Mouse (Mus musculus): Measurements from ENCODE around the gene Nxt2. TPM values are rescaled to one million over a fixed set of nuclear protein-coding genes. Genes with fewer than 3 reads are reported as not detected.

Nxt2 gene
- 0.68 and 0.84 TPM in 2 replicates for polyA plus RNA-seq (2012; rRNA removed)

DNA sequence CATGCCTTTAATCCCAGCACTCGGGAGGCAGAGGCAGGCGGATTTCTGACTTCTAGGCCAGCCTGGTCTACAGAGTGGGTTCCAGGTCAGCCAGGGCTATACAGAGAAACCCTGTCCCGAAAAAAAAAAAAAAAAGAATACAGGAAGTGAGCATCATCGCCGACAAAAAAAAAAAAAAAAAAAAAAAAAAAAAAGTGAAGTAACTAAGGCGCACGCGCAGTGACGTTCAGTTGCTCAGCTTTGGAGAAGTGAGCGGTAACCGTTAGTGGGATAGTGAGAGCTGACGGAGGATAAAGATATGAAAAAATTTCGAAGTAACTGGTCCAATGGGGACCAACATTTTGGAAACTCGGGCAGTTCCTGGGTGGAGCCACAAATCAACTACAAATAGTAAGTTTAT is at the start of gene Nxt2:
Gene Nxt2 (plus strand): TSS at position 229 of the 400 bp plus-strand sequence.
- DNase-seq (ENCODE audit: low read depth in 1 of 2, low spot score in 2 of 2): no peak
- H3K36me3 ChIP-seq (ENCODE audit: control insufficient read depth, insufficient read depth, low read length): no peaks in the 10 kb centered on the region
- no peaks in the 10 kb centered on the region for H3K27me3 ChIP-seq (ENCODE audit: control insufficient read depth, insufficient read depth, low read length)
- peak within 1 kb of the TSS; percentile 98 for H3K4me3 ChIP-seq (ENCODE audit: extremely low read depth, insufficient read depth, insufficient read length)
- no peaks in the 10 kb centered on the region for H3K4me1 ChIP-seq (ENCODE audit: control insufficient read depth, insufficient read depth, insufficient read length)
- WGBS: 84% methylated on average over 14 of the region's 14 CpGs
- H3K27ac ChIP-seq (ENCODE audit: insufficient read depth, low read length): no peak within 1 kb of the TSS
- TF ChIP-seq CTCF (IDR thresholded peaks at IDR 0.05; ENCODE audit: extremely low read depth, insufficient read depth, insufficient read length, insufficient replicate concordance): no peak
- no peak for TF ChIP-seq POLR2A (IDR thresholded peaks at IDR 0.05; ENCODE audit: low read depth, low read length)

DNA sequence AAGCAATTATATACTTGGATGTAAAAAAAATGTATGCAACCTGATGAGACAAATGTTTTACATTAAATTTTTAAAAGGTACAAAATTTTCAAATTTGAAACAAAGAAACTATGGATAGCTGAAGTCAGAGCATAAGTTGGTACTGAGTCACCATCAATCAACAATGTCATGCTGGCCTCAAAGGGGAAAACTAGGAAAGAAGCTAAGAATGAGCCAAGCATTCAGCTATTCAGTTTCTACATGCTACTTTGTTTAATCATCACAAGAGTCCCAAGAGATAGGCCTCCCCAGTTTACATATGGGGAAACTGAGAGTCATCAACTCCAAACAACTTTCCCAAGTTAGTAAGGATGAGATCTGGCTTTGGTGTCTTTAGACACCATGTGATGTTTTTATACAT is 49.6 kb upstream of the Nxt2 start:
- TF ChIP-seq POLR2A (IDR thresholded peaks at IDR 0.05; ENCODE audit: low read depth, low read length) (no peak), CTCF (IDR thresholded peaks at IDR 0.05; ENCODE audit: extremely low read depth, insufficient read depth, insufficient read length, insufficient replicate concordance) (no peak)
- Histone ChIP-seq H3K27ac (ENCODE audit: insufficient read depth, low read length) (no peak overlapping the region), H3K36me3 (ENCODE audit: control insufficient read depth, insufficient read depth, low read length) (no peaks in the 10 kb centered on the region), H3K4me3 (ENCODE audit: extremely low read depth, insufficient read depth, insufficient read length) (no peak overlapping the region), H3K27me3 (ENCODE audit: control insufficient read depth, insufficient read depth, low read length) (no peaks in the 10 kb centered on the region), H3K4me1 (ENCODE audit: control insufficient read depth, insufficient read depth, insufficient read length) (no peaks in the 10 kb centered on the region)
- DNase-seq (ENCODE audit: low read depth in 1 of 2, low spot score in 2 of 2): no peak

- Histone ChIP-seq H3K27me3 (ENCODE audit: control insufficient read depth, insufficient read depth, low read length) (no peaks in the 10 kb centered on the region), H3K27ac (ENCODE audit: insufficient read depth, low read length) (no peak overlapping the region), H3K4me3 (ENCODE audit: extremely low read depth, insufficient read depth, insufficient read length) (no peak overlapping the region), H3K4me1 (ENCODE audit: control insufficient read depth, insufficient read depth, insufficient read length) (no peaks in the 10 kb centered on the region), H3K36me3 (ENCODE audit: control insufficient read depth, insufficient read depth, low read length) (no peaks in the 10 kb centered on the region)
- TF ChIP-seq POLR2A (IDR thresholded peaks at IDR 0.05; ENCODE audit: low read depth, low read length) (no peak), CTCF (IDR thresholded peaks at IDR 0.05; ENCODE audit: extremely low read depth, insufficient read depth, insufficient read length, insufficient replicate concordance) (no peak)
- no peak for DNase-seq (ENCODE audit: low read depth in 1 of 2, low spot score in 2 of 2)
- 88% methylated on average over 2 of the region's 2 CpGs for WGBS
Observed at GRCm38 (mm10) chrX:142182026-142182425, 44.5 kb upstream of the Nxt2 start.

DNA sequence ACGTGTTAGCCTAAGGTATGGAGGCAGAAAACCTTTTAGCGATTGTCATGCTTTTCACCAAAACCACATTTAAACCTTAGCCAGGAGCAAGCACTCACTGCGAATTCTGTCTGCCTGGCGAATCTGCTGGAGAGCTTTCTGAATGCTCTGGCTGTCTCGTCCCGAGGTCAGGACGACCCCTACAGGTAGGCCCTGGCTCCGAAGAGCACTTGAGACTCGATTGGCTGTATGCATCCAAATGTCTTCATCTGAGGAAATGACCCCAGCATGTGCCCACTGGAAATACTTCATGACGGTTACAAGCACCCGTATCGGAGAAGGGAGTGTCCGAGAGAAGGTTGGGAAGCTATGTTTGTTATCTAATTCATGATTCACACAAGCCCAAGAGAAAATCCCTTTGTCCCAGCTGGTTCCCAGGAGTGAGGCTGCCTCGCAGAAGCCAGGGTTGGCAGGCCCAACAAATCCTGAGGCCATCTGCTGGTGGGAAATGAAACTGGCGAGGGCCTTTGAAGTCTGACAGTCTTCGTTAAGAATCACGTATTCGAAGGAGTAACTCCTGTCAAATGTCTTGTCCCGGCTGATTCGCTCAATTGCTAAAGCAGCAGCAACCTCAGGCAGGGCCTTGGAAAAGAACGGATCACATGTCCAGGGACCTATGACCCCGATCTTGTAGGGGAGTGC is 37.4 kb upstream of the Nxt2 start:
- H3K27ac ChIP-seq (ENCODE audit: insufficient read depth, low read length): no peak overlapping the region
- no peak for DNase-seq (ENCODE audit: low read depth in 1 of 2, low spot score in 2 of 2)

DNA sequence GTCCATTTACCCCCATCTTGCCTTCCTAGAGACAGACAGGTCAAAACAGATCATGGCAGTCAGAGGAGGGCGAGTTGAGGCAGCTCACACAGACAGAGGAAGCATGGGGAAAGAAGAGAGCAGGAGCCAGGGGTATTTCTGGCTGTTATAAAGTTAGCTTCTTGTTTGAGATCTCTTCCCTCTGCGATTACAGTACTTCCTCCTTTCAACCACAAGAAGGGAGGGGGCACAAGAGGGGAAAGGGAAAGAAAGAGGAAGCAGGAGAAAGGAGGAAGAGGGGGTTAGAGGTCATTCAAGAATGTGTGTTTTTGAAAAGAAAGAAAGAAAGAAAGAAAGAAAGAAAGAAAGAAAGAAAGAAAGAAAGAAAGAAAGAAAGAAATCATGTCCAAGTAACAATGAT is 36.2 kb upstream of the Nxt2 start:
- Histone ChIP-seq H3K4me3 (ENCODE audit: extremely low read depth, insufficient read depth, insufficient read length) (no peak overlapping the region), H3K27ac (ENCODE audit: insufficient read depth, low read length) (no peak overlapping the region), H3K27me3 (ENCODE audit: control insufficient read depth, insufficient read depth, low read length) (no peaks in the 10 kb centered on the region), H3K36me3 (ENCODE audit: control insufficient read depth, insufficient read depth, low read length) (no peaks in the 10 kb centered on the region), H3K4me1 (ENCODE audit: control insufficient read depth, insufficient read depth, insufficient read length) (no peaks in the 10 kb centered on the region; the same call in 1 of the 2 replicates)
- WGBS: 13% methylated on average over 2 of the region's 2 CpGs
- DNase-seq (ENCODE audit: low read depth in 1 of 2, low spot score in 2 of 2): no peak
- no peak for TF ChIP-seq POLR2A (IDR thresholded peaks at IDR 0.05; ENCODE audit: low read depth, low read length)
- TF ChIP-seq CTCF (IDR thresholded peaks at IDR 0.05; ENCODE audit: extremely low read depth, insufficient read depth, insufficient read length, insufficient replicate concordance): no peak

More for the DNA sequence above, 37.4 kb upstream of the Nxt2 start:
- Histone ChIP-seq H3K4me3 (ENCODE audit: extremely low read depth, insufficient read depth, insufficient read length) (no peak overlapping the region), H3K4me1 (ENCODE audit: control insufficient read depth, insufficient read depth, insufficient read length) (no peaks in the 10 kb centered on the region; the same call in 1 of the 2 replicates), H3K27me3 (ENCODE audit: control insufficient read depth, insufficient read depth, low read length) (no peaks in the 10 kb centered on the region), H3K36me3 (ENCODE audit: control insufficient read depth, insufficient read depth, low read length) (no peaks in the 10 kb centered on the region)
- no peak for TF ChIP-seq POLR2A (IDR thresholded peaks at IDR 0.05; ENCODE audit: low read depth, low read length)
- 78% methylated on average over 22 of the region's 22 CpGs for WGBS

DNA sequence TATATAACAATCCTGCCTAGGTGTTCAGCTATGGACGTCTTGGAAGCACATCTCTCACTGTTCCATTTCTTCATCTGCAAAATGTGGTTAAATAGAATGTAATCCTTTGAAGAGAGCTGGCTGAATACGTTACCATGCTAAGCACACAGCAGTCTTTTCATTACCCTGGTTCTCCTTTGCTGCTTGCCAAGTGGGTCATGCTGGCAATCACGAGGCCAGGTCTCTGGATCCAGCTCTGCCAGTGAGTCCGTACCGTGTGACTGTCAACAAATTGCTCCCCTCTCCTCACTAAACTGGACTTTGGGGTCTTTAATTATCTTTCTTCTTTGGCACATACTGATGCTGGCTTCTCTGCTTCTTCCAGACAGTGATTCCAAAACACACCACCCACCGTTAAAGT is 32.1 kb upstream of the Nxt2 start:
- Histone ChIP-seq H3K4me3 (ENCODE audit: extremely low read depth, insufficient read depth, insufficient read length) (no peak overlapping the region), H3K4me1 (ENCODE audit: control insufficient read depth, insufficient read depth, insufficient read length) (no peaks in the 10 kb centered on the region; the same call in 1 of the 2 replicates), H3K27me3 (ENCODE audit: control insufficient read depth, insufficient read depth, low read length) (no peaks in the 10 kb centered on the region), H3K36me3 (ENCODE audit: control insufficient read depth, insufficient read depth, low read length) (no peaks in the 10 kb centered on the region), H3K27ac (ENCODE audit: insufficient read depth, low read length) (no peak overlapping the region)
- DNase-seq (ENCODE audit: low read depth in 1 of 2, low spot score in 2 of 2): no peak
- TF ChIP-seq POLR2A (IDR thresholded peaks at IDR 0.05; ENCODE audit: low read depth, low read length): no peak
- WGBS: 77% methylated on average over 6 of the region's 6 CpGs

GRCm38 (mm10) chrX:142195551-142195950 is 31.0 kb upstream of the Nxt2 start:
- no peak for TF ChIP-seq POLR2A (IDR thresholded peaks at IDR 0.05; ENCODE audit: low read depth, low read length)
- TF ChIP-seq CTCF (IDR thresholded peaks at IDR 0.05; ENCODE audit: extremely low read depth, insufficient read depth, insufficient read length, insufficient replicate concordance): no peak
- no peak for DNase-seq (ENCODE audit: low read depth in 1 of 2, low spot score in 2 of 2)
- Histone ChIP-seq H3K4me3 (ENCODE audit: extremely low read depth, insufficient read depth, insufficient read length) (no peak overlapping the region), H3K27ac (ENCODE audit: insufficient read depth, low read length) (no peak overlapping the region), H3K27me3 (ENCODE audit: control insufficient read depth, insufficient read depth, low read length) (no peaks in the 10 kb centered on the region), H3K4me1 (ENCODE audit: control insufficient read depth, insufficient read depth, insufficient read length) (no peaks in the 10 kb centered on the region), H3K36me3 (ENCODE audit: control insufficient read depth, insufficient read depth, low read length) (no peaks in the 10 kb centered on the region)
- WGBS: 60% methylated on average over 1 of the region's 1 CpGs
